Mouse (Mus musculus) embryonic facial prominence, embryonic 10.5 days (tissue): ENCODE data around the gene Usp39. TPM values are rescaled to one million over a fixed set of nuclear protein-coding genes. Genes with fewer than 3 reads are reported as not detected.

ENCODE experiments used
- DNase-seq: peaks from one replicate; pipeline ENCODE4 v3.0.0-alpha.2; 2017; ENCODE audit warnings: low spot score
- H3K27ac ChIP-seq: fragments of 300-500 bp; sonication (generic); replicated peaks from 2 replicates; pipeline ENCODE4 v1.5.1; 2016; ENCODE audit warnings: mild to moderate bottlenecking
- H3K27me3 ChIP-seq: fragments of 300-500 bp; sonication (generic); replicated peaks from 2 replicates; pipeline ENCODE4 v1.6.1; 2016; ENCODE audit warnings: low read depth, mild to moderate bottlenecking; ENCODE audit not compliant: poor library complexity, severe bottlenecking
- H3K36me3 ChIP-seq: fragments of 300-500 bp; sonication (generic); replicated peaks from 2 replicates; pipeline ENCODE4 v1.6.1; 2016; ENCODE audit warnings: mild to moderate bottlenecking, moderate library complexity
- H3K4me1 ChIP-seq: fragments of 300-500 bp; sonication (generic); 2 replicates; pipeline ENCODE4 v1.6.1; 2016
- H3K4me3 ChIP-seq: fragments of 300-500 bp; sonication (generic); 2 replicates; pipeline ENCODE4 v1.5.1; 2016; ENCODE audit warnings: mild to moderate bottlenecking, moderate library complexity
- H3K9me3 ChIP-seq: fragments of 300-500 bp; sonication (generic); 2 replicates; pipeline ENCODE4 v1.6.1; 2016; ENCODE audit warnings: mild to moderate bottlenecking
- WGBS: fragments of 180-500 bp; shearing (Covaris S2); methylation state at CpG from one replicate; pipeline ENCODE4 v1.1.7; 2016; 5-methylcytosine and 5-hydroxymethylcytosine counted together
- polyA plus RNA-seq: library from polyadenylated mRNA; unstranded; fragments of >200 nt; fragmentation: Nextera tagmentation; extraction: Ambion mirVana; gene quantifications from 2 replicates; pipeline ENCODE4 v1.2.1, GENCODE M21; 2016

Usp39 gene
- polyA plus RNA-seq: 83.4 and 85.3 TPM in 2 replicates

DNA sequence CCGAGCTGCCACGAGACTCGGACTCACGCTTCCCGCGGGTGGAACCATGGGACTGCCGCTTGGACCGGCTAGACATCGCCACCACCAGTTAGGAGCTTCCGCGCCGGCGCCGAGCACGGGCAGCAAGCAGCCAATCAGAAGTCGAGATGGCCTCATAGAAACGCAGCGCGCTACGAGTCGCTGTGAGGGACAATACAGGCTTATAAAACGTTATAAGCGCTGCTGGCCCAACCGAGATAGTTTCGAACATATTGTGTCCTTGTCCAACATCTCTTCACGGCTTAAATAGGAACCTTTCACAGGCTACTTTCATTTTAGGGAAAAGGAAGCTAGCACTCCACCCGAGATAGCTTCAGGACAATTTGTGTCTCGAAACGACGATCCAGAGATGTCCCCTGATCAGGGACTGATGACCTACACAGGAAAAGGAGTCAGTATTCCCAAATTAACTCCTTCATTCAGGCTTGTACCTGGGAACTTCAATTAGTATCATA, at the start of gene Usp39:
Usp39 (minus strand) TSS at position 111 of the 494 bp plus-strand sequence.
- H3K27ac ChIP-seq: peak within 1 kb of the TSS; percentile 87
- H3K4me3 ChIP-seq: peak within 1 kb of the TSS; percentile 72
- H3K4me1 ChIP-seq: peaks cover 64% of the 10 kb centered on the region
- WGBS: under 1% methylated on average over 30 of the region's 30 CpGs
- no peaks in the 10 kb centered on the region for H3K9me3 ChIP-seq
- peaks cover 36% of the 10 kb centered on the region for H3K36me3 ChIP-seq
- H3K27me3 ChIP-seq: no peaks in the 10 kb centered on the region
- peak; percentile 91 for DNase-seq

GRCm38 (mm10) chr6:72392341-72392740, 47.4 kb upstream of the Usp39 start:
- Histone ChIP-seq H3K4me3 (no peak overlapping the region), H3K9me3 (no peaks in the 10 kb centered on the region), H3K4me1 (peaks cover 48% of the 10 kb centered on the region), H3K36me3 (no peaks in the 10 kb centered on the region), H3K27ac (no peak overlapping the region), H3K27me3 (0 out of 2 replicates have a peak, but pooled peaks cover 3% of the 10 kb centered on the region)
- DNase-seq: no peak
- WGBS: 86% methylated on average over 5 of the region's 5 CpGs

DNA sequence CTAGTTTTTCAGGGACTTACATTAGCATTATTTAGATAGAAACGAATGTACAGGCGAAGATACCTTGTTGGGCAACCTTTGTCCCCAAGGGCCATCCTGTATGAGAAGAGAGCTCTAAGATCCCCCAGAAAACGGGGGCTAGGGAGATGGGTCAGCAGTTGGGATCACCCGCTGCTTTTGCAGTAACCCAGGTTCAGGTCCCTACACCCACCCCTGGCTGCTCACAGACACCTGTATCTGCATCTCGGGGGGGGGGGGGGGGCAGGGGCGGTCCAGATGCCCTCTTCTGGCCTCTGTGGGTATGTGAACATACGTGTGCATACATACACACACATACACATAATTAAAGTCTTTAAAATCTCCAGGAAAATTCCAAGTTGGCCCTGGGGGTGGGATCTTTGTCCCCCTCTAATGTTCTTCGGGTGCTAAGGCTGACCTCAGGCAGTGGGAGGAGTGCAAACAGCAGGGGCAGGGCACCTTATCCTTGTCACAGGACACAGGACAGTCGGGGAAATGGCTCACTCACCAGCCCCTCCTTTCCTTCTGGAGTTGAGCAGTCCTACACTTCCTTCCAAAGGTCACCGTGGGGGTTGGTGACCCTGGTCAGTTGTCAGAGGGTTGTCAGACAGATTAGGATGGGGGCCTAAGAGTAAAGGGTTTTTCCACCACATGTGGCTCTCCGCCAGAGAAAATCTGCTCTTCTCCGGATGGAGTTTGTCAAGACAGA, 46.0 kb upstream of the Usp39 start:
- DNase-seq: peak; percentile 51
- H3K27me3 ChIP-seq: 0 out of 2 replicates have a peak, but pooled peaks cover 3% of the 10 kb centered on the region
- peak overlapping the region; percentile 91 for H3K27ac ChIP-seq
- peaks cover 5% of the 10 kb centered on the region; the same call in 1 of the 2 replicates for H3K36me3 ChIP-seq
- no peaks in the 10 kb centered on the region for H3K9me3 ChIP-seq
- WGBS: 9% methylated on average over 12 of the region's 12 CpGs
- H3K4me1 ChIP-seq: peaks cover 48% of the 10 kb centered on the region
- peak overlapping the region; percentile 64 for H3K4me3 ChIP-seq

GRCm38 (mm10) chr6:72389941-72390771, 45.2 kb upstream of the Usp39 start, which contains the start of gene Vamp8:
Gene Vamp8, minus strand, starts transcription at chr6:72390703.
- H3K9me3 ChIP-seq: no peaks in the 10 kb centered on the region
- H3K27me3 ChIP-seq: 0 out of 2 replicates have a peak, but pooled peaks cover 3% of the 10 kb centered on the region
- peaks cover 48% of the 10 kb centered on the region for H3K4me1 ChIP-seq
- peak; percentile 73 for DNase-seq
- peak within 1 kb of the TSS; percentile 91 for H3K27ac ChIP-seq
- peaks cover 11% of the 10 kb centered on the region for H3K36me3 ChIP-seq
- 1% methylated on average over 33 of the region's 33 CpGs for WGBS
- peak within 1 kb of the TSS; percentile 64 for H3K4me3 ChIP-seq

- H3K4me1 ChIP-seq: peaks cover 48% of the 10 kb centered on the region
- no peaks in the 10 kb centered on the region for H3K9me3 ChIP-seq
- peak overlapping the region; percentile 64 for H3K4me3 ChIP-seq
- peak; percentile 37 for DNase-seq
- peak overlapping the region; percentile 91 for H3K27ac ChIP-seq
- H3K36me3 ChIP-seq: peaks cover 17% of the 10 kb centered on the region
- 28% methylated on average over 13 of the region's 13 CpGs for WGBS
- 0 out of 2 replicates have a peak, but pooled peaks cover 3% of the 10 kb centered on the region for H3K27me3 ChIP-seq
Measured at GRCm38 (mm10) chr6:72389471-72389940, 44.5 kb upstream of the Usp39 start.

DNA sequence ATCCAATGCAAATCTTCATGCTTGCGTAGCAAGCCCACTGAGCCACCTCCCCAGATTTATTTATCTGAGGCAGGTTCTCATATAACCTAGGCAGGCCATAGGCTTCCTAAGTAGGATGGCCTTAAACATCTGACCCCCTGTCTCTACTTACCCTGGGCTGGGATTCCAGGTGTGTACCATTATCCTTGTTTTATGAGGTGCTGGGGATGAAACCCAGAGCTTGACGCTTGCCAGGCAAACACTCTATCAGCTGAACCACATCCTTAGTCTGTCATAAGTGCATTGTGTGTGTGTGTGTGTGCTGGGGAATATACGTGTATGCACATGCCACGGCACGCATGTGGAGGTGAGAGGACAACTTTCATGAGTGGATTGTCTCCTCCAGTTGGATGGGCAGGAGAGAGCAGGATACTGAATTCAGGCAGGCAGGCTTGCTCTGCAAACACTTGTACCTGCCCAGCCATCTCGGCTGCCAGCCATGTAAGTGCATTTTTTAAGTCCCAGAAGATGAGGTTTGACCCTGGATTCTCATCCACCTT, 43.9 kb upstream of the Usp39 start:
- H3K4me1 ChIP-seq: peaks cover 46% of the 10 kb centered on the region
- 84% methylated on average over 6 of the region's 6 CpGs for WGBS
- DNase-seq: no peak
- peaks cover 17% of the 10 kb centered on the region for H3K36me3 ChIP-seq
- H3K27me3 ChIP-seq: 0 out of 2 replicates have a peak, but pooled peaks cover 3% of the 10 kb centered on the region
- no peaks in the 10 kb centered on the region for H3K9me3 ChIP-seq
- 0 out of 2 replicates have a peak overlapping the region, but pooled peaks have one; percentile 64 for H3K4me3 ChIP-seq
- no peak overlapping the region for H3K27ac ChIP-seq

DNA sequence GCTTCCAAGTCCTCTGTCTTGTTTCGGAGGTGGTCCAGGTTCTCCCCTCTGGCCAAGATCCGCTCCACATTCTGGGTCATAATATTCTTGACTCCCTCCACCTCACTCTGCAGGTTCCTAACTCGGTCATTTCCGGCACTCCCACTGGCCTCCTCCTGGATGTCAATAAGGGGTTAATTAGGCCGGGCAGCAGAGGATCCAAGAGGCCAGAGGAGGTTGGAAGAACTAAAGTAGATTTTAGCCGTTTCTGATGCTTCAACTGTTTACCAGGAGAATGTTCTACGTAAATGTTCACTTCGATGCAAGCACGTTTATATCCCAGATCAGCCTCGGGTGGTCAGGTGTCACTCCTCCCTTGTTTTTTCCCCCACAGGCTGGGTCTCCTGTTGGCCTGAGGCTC, 43.3 kb upstream of the Usp39 start:
- Histone ChIP-seq H3K27ac (no peak overlapping the region), H3K9me3 (no peaks in the 10 kb centered on the region), H3K4me1 (peaks cover 43% of the 10 kb centered on the region), H3K4me3 (no peak overlapping the region), H3K27me3 (0 out of 2 replicates have a peak, but pooled peaks cover 3% of the 10 kb centered on the region), H3K36me3 (peaks cover 17% of the 10 kb centered on the region)
- DNase-seq: no peak
- WGBS: 67% methylated on average over 10 of the region's 10 CpGs

- no peak overlapping the region for H3K4me3 ChIP-seq
- no peak overlapping the region for H3K27ac ChIP-seq
- 78% methylated on average over 3 of the region's 3 CpGs for WGBS
- H3K27me3 ChIP-seq: 0 out of 2 replicates have a peak, but pooled peaks cover 3% of the 10 kb centered on the region
- no peaks in the 10 kb centered on the region for H3K9me3 ChIP-seq
- H3K36me3 ChIP-seq: peaks cover 17% of the 10 kb centered on the region
- DNase-seq: no peak
- peaks cover 39% of the 10 kb centered on the region for H3K4me1 ChIP-seq
Measured at GRCm38 (mm10) chr6:72387816-72388215, 42.8 kb upstream of the Usp39 start.

DNA sequence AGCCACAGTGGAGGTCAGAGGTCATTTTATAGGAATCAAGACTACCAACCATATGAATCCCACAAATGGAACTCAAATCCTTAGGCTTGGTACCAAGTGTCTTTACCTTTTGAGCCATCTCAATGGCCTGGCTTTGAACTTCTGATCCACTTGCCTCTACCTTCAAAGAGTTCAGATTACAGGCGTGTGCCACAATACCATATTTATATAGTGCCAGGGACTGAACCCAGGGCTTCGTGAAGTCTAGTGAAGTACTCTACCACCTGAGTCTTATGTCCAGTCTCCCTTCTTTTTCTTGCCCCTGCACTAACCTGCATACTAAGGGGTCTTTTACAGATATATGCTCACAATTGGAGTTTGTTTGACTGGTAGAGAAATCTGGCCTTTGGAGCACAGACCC, 41.6 kb upstream of the Usp39 start:
- no peak overlapping the region for H3K27ac ChIP-seq
- H3K36me3 ChIP-seq: peaks cover 17% of the 10 kb centered on the region
- H3K4me1 ChIP-seq: peaks cover 39% of the 10 kb centered on the region
- H3K9me3 ChIP-seq: no peaks in the 10 kb centered on the region
- no peak for DNase-seq
- H3K27me3 ChIP-seq: peaks cover 3% of the 10 kb centered on the region; the same call in 1 of the 2 replicates
- no peak overlapping the region for H3K4me3 ChIP-seq
- 92% methylated on average over 2 of the region's 2 CpGs for WGBS

DNA sequence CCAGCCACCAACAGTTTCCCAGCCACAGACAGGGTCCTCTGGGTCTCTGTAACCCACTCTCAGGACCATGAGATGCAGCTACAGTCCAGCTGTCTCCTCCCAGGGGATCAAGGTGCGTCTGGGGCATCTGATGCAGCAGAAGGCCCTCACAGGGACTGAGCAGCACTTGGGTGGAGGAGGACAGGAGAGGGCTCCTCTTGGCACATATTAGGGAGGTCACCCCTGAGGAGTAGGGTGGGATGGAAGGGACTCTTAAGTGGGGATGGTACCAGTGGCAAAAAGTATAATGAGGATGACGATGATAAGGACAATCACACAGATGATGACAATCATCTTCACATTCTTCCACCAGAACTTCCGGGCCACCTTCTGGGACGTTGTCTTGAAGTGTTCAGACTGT, 40.3 kb upstream of the Usp39 start:
- H3K9me3 ChIP-seq: no peaks in the 10 kb centered on the region

DNA sequence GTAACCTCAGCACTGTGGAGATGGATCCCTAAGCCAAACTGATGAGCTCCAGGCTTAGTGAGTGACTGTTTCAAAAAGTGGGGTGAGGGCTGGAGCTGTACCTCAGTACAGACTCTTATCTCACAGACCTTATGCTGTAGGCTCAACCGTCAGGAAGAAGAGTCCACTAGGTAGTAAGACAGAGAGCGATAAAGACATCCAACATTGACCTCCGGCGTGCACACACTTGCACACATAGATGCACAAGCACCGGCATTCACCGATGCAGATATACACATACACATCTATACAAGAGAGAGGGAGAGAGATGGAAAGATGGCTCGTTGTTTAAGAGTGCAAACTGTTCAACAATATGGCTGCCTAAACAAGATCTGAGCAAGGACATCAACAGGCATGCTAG, 39.0 kb upstream of the Usp39 start:
- WGBS: 95% methylated on average over 7 of the region's 7 CpGs
- H3K9me3 ChIP-seq: no peaks in the 10 kb centered on the region
- no peak overlapping the region for H3K27ac ChIP-seq
- H3K27me3 ChIP-seq: peaks cover 19% of the 10 kb centered on the region
- H3K4me1 ChIP-seq: peaks cover 24% of the 10 kb centered on the region
- DNase-seq: no peak
- H3K36me3 ChIP-seq: peaks cover 17% of the 10 kb centered on the region
- H3K4me3 ChIP-seq: no peak overlapping the region

More for the DNA sequence above, 40.3 kb upstream of the Usp39 start:
- Histone ChIP-seq H3K27ac (no peak overlapping the region), H3K4me3 (no peak overlapping the region), H3K27me3 (peaks cover 6% of the 10 kb centered on the region), H3K4me1 (peaks cover 30% of the 10 kb centered on the region), H3K36me3 (peaks cover 17% of the 10 kb centered on the region)
- DNase-seq: no peak
- 91% methylated on average over 4 of the region's 4 CpGs for WGBS
